Mouse (Mus musculus): ENCODE results near the gene Nop2. TPM values are rescaled to one million over a fixed set of nuclear protein-coding genes. Genes with fewer than 3 reads are reported as not detected.

Gene Nop2
- total RNA-seq, 2 experiments from 2014 or later = 28.8 to 32.3 TPM

DNA sequence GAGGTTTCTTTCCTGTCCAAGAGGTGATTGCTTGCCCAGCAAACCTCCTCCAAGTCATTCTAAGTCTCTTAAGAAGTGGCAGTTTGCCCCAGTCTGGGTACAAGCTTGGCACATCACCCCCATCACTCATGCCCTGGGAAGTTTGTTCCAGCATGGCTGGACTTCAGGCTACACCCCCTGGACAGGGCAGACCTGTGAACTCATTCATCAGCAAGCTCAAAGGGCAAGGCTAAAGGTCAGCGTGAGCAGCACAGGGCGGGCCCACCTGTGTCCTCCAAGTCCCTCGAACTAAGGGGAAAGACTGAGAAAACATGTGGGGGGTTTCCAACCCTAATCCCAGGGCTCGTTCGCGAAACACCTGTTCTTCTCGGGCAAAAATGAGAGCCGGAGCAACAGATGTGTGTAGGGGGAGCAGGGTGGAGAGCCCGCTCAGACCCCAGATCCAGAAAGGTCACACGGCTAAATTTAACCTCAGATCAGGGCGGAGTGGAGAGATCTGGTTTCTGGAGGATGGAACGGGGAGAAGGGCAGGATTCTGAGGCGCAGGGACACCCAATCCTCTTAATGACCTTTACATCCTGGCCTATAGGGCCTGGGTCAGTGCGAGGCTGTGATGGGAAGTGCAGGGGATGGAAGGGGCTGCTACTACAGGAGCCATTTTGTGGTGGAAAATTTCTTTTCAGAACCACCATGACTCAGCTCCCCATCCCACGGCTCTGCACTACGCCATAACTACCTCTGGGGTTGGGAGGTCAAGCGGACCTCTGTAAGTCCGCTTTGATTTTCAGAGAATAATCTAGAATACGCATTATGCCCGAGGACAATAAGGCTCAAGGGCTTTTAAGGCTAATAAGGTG is 32.3 kb downstream of the Nop2 start:
- no peak for DNase-seq (ENCODE audit: low spot score in 2 of 2)
- intact Hi-C loops (cut with DNase I) = no loop called here

DNA sequence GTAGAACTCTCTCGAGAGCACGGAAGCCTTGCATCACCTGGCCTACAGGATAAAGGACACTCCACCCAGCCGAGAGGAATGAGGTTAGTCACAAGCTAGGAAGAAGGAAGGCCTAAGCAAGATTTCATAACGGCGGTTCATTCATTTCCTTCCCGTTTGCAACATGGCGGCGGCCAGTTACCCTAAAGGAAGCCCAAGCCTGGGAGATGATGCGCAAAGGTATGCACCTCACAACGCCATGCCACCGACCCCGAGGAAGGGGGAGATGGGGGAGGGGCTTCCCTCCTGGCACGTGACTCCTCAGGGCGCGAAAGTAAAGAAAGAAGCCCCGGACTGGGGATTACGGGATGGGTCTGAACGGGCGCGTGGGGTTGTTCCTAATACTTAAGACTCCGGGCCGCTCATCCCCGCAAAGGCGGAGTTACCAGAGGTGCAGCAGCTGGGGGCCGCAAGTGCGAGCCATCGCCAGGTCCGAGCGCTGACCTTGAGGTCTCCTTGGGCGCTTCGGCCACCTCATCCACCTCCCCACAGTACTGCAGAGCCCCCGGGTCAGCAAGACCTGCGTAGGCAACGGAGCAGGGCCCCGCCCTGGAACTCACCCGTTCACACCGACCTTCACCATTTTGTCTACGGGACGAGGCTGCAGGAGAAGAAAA is 33.1 kb downstream of the Nop2 start:
- intact Hi-C loops (cut with DNase I) = no loop called here
- peak in 1 of 2 experiments; percentile 59 for DNase-seq (ENCODE audit: low spot score in 2 of 2)

DNA sequence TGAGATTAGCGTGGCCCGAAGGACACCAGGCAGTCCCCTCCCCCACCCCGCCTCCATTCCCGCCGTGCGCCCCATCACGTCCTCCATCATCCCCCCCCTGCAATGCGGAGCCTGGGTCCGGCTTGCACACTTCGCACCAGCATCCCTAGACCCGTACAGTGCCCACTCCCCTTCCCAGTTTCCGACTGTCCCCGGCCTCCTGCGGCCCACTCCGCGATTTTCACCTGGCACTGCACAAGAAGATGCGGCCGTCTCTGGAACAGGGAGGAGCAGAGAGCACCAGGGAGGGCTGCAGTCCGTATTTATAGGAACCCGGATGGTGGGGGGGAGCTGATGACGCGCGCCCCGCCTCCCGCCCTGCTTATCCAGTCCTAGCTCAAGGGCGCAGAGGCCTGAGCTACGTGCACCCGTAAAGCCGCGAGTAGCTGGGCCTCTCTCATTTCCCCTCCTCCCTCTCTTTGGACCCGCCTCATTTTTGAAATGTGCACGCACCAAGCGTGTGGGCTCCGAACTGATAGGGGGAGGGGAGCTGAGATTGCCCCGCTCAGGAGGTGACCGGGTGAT is 33.7 kb downstream of the Nop2 start:
- intact Hi-C loops (cut with DNase I) = no loop called here
- peak; percentile 97 to 99 for DNase-seq (ENCODE audit: low spot score in 2 of 2)

DNA sequence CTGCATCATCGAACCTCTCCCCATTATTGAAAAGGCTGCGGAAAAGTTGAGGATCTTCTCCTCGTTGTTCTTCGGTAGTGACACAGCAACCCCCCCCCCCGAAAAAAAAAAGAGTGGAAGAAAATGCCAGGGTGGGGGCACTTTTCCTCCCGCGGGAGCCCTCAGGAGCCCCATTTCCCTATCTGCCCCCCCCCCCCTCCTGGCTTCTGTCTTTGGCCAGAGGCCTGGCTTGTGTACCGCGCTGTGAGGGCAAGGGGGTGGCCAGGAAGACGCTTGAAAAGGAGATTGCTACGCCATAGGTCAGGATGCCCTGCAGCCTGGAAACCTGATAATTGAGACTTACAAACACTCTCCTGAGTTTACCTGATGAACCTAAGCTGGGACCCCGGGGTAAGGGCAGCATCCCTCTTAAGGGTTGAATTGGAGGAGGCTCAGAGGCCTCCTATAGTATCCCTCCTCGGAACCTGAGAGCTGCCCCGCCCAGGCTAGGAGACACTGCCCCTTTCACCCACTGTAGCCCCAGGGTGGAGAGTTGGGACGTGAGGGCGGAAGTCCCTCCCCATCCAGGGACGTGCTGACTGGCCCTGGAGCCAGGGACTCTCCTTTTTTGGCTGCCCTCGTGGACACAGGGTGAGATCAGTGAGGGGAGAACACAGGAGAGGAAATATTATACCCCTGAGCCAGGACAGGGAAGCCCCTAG is 34.5 kb downstream of the Nop2 start, which contains the start of gene Gapdh:
Gapdh (minus strand) TSS at position 417 of the 701 bp plus-strand sequence.
- DNase-seq (ENCODE audit: low spot score in 2 of 2) = no peak
- intact Hi-C loops (cut with DNase I) = no loop called here

DNA sequence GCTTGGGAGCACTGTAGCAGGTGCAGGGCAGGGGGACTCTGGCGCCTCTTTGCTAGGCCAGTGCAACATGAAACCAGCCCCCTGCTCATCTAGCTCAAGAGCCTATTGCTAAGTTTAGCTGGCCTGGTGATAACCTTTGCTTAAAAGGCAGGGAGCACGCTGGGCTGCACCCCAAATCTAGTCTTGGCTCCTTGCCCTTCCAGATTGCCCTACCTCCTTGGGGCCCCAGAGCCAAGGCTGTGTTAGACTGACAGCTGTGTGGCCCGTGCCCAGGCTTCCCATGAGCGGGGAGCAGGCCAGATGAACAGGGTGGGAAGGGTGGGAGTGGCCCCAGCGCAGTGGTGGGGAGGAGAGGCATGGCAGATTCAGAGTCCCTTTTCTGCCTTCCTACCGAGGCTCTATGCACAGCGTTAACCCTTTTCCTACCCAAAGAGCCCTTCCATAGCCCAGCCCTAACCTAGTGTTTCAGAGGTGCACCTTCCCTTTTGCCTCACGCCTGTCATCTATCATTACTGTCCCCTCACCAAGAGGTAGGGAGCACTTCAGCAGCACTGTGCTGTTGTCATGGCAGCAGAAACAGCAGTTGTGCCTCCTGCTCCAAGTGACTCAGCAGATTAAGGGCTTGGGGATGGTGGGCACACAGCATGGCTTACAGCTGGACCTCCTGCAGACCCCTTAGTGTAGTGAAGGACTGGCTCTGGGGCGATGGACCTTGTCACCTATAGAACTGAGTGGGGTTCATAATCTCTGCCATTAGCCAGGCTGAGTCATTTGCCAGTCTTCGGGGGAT is 35.3 kb downstream of the Nop2 start:
- intact Hi-C loops (cut with DNase I) = no loop called here
- DNase-seq (ENCODE audit: low spot score in 2 of 2) = peak in 1 of 2 experiments; percentile 71

DNA sequence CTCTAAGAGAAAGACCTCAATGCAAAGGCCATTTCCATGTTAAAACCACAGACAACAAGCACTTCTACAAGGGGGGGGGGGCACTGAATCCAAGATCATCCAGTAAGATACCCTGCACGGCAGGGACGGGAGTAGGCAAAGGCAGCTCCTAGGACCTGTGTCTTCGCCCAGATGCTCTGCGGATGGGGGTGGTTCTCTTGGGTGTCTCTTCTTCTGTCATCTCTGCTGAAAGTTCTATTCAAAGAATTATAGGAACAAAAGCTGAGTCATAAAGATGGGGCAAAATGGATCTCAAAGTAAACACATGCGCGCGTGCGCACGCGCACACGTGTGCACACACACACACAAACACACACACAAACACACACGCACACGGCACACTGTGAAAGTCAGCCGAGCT is 36.4 kb downstream of the Nop2 start:
- no peak for DNase-seq (ENCODE audit: low spot score in 2 of 2)
- intact Hi-C loops (cut with DNase I) = no loop called here

DNA sequence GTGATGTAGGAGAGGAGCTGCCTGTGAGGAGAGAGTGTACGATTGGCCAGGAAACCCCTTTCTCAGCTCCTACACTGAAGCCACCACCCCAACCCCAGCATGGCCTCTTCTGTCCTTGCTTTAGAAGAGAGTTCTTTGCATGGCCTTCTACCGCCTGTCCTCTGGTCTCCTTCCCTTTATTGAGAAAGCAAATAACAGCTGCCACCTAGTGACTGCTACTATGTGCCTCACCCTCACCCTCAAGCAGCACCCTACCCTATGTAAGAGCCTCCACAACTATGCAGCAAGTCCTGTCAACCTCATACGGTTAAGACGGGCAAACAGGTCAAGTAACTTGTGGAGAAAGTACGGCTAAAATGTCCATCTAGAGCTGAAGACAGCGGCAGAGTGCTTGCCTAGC is 38.5 kb downstream of the Nop2 start:
- intact Hi-C loops (cut with DNase I) = no loop called here
- no peak for DNase-seq (ENCODE audit: low spot score in 2 of 2)

DNA sequence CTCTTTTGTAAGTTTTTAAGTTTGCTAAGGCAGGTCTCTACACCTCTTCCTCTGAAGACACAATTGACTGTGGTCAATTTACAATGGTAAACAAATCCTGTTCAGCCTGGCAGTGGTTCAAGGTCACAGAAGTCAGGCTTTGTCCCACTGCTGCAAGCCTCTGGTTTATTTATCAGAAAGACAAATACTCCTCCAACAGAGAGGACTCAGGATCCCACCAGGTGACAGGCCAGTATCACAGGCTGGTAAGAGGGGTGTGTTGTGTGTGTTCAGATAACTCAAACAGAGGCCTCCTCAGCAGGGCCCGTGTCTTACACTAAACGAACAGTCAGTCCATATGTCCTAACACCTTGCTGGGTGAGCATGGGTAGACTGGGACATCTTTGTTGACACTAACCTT is 40.8 kb downstream of the Nop2 start:
- intact Hi-C loops (cut with DNase I) = no loop called here
- DNase-seq (ENCODE audit: low spot score in 2 of 2) = no peak

DNA sequence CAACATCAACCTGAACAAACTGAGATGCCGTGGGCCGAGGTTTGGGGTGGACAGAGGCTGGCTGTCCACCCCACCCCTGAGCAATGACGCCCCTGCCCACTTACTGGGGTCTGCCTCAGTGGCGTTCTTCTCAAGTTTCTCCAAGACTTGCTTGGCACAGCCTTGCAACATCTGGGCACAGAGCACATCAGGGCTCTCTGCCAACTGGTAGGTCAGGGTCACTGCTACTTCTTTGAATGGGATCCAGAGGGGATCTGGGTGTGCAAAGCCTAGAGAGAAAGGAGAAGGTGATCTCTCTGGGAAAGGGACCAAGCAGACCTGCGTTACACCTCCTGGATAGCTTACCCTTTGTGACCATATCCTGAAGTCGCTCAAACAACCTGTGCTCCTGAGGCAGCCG is 41.5 kb downstream of the Nop2 start:
- DNase-seq (ENCODE audit: low spot score in 2 of 2) = no peak
- intact Hi-C loops (cut with DNase I) = no loop called here

DNA sequence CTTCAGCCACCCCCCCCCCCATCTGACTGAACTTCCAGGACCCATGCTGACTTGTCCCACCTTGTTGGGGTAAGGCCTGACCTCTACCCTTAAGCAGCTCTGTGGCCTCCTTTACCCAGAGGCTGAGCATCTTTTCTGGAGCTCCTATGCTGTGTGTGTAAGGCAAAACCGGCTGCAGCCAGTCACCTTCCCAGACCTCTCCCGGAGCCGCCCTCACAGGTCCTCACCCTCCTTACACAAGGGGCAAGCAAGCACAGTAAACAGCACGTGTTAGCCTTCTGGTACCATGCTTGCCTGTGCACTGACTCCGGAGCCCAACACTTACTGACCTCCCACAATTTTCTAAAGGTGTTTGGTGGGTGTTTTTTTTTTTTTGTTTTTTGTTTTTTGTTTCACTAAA is 43.8 kb downstream of the Nop2 start:
- DNase-seq (ENCODE audit: low spot score in 2 of 2) = no peak
- intact Hi-C loops (cut with DNase I) = no loop called here

DNA sequence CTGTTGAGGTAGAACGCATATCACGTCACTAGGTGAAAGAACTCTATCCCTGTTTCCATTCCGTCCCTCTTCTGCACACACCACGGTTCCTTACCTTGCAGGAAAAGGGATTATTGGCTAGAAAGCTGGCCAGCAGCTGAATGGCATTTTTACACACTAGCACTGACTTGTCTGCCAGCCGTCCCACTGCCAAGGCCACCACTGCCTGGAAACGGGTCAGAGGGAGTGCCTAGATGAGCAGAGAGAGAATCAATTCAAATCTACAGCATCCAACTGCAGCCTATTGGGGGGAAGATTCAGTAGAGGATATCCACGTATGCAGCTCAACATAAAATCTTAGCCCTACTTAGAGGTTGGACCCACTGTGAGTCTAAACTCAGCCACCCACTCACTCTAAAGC is 47.9 kb downstream of the Nop2 start:
- intact Hi-C loops (cut with DNase I) = no loop called here
- no peak for DNase-seq (ENCODE audit: low spot score in 2 of 2)

DNA sequence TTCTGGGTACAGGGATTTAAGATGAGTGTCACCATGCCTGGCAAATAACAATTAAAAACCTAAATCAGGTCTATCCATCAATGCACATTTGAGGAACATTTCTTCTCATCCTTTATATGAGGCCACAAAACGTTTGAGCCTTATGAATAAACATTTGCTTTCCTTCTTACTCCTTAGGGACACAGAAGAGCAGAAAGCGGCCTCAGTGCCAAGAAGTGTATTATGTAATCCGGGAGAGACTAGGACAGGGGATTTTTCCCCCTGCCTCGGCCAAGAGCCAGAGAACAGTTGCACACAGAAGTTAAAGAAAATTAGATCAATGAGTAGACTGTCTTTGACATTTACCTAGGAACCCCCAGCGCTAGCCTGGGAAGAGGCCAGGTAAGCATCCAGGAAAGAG is 50.4 kb downstream of the Nop2 start:
- intact Hi-C loops (cut with DNase I) = no loop called here
- no peak for DNase-seq (ENCODE audit: low spot score in 2 of 2)

DNA sequence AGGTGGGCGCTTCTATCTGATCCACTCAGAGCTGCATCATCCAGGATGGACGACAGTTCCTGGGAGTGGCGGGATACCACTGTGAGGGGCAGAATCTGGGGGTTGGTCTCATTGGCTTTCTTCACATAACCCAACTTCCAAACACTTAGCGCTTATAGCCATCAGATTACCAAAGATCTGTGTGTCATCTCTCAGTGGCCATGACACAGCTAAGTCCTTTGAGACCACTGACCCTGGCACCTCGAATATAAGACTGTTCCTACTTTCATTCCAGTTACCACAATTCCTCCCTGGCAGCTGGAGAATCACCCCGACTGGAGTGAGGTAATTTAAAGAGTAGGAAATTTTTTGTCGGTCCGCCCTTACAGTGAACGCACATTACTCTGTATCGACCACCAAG is 54.5 kb downstream of the Nop2 start:
- intact Hi-C loops (cut with DNase I) = no loop called here
- DNase-seq (ENCODE audit: low spot score in 2 of 2) = no peak

DNA sequence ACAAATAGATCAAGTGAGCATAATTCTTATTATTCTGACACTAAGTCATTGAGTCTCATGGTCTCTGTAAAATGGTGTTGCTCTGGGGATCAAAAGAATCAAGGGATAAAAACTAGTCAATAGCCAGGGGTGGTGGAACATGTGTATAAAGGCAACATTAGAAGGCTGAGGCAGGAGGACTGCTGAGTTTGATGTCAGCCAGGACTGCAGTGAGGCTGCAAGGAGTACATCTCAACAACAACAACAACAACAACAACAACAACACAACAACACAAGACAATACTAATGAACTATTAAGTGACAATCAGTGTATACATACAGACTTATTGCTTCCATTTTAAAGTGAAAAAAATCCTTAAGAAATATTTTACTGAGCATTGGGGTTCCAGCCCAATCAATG is 59.1 kb downstream of the Nop2 start:
- no peak for DNase-seq (ENCODE audit: low spot score in 2 of 2)
- intact Hi-C loops (cut with DNase I) = no loop called here

DNA sequence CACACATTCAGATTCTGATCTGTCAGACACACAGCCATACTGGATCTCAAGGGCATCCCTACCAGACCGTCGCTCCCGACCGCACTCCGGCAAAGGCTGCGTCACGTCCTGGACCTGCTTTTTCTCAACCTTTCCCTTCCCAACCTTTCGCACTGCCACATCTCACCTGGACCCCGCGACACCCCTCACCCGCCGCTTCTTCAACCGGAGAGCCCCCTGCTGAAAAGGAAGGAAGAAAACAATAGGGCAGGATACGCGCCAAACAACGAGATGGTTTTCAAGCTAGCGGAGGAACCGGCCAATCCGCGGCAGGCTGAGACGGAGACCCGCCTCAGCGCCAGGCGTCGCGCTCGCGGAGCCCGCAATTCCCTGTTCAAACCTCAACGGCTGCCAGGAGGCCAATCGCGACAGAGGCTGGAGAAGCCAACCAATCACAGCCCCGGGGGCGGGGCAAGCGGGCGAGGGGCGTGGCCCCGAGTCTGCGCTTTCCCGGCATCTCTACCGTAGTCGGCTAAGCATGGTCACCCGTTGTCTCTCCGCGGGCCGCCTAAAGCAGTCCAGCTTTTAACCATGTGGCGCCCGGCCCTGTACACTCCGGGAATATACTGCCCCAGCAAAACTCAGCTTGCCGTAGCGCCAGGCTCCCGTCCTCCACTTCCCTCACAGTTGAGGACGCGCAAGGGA is 59.8 kb downstream of the Nop2 start, which contains the start of the genes Ncapd2 and Mrpl51:
Ncapd2 (minus strand) TSS at position 370 of the 684 bp plus-strand sequence.
Mrpl51 (plus strand) TSS at position 470 of the 684 bp plus-strand sequence.
- peak; percentile 99 for DNase-seq (ENCODE audit: low spot score in 2 of 2)
- intact Hi-C loops (cut with DNase I) = no loop called here

DNA sequence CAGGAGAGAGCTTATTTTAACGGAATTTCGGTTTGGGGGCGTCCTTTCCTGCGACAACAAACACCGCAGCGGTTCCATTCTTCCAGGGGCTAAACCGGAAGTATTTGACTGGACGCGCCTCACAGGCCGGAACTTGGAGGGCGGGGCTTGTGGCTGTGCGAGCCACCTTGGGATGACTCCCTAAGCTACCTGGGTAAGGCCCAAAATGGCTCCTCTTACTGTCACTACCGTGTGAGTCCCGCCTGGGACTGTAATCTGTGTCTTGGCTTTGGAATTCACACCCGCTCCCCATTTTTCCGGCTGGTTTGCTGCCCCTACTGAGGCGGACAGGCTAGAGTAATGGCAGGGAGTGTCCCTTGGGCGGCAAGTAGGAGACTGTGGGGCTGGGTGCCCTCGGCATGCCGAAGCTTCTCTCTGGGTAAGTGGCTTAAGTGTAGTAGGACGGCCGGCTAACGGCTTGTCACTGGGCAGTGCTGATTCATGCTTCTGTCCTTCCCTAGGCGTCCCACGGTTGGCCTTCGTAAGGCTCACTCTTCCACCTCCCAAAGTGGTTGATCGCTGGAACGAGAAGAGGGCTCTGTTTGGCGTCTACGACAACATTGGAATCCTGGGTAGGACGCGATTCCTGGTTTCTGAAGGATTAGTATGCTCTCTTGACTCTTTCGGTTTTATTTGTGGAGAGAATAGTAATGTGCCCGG is 60.5 kb downstream of the Nop2 start:
- intact Hi-C loops (cut with DNase I) = no loop called here
- peak; percentile 90 to 93 for DNase-seq (ENCODE audit: low spot score in 2 of 2)

DNA sequence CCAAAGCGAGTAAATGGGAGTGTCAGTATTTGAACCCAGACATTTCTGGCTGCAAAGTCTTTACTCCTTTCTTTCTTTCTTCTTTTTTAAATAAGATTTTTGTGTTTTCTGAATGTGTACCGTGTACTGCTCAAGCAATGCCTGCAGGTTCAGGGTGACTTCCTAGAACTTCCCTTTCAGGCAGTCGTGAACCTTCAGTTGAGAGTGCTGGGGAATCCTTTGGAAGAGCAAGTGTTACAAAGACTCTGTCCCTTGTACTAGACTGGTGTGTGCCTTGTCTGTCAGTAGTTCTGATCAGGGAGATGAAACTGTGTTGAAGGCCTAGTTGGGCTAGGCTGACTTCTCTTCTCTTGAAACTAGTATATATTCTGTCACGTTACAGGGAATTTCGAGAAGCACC is 61.1 kb downstream of the Nop2 start:
- DNase-seq (ENCODE audit: low spot score in 2 of 2) = no peak
- intact Hi-C loops (cut with DNase I) = no loop called here

DNA sequence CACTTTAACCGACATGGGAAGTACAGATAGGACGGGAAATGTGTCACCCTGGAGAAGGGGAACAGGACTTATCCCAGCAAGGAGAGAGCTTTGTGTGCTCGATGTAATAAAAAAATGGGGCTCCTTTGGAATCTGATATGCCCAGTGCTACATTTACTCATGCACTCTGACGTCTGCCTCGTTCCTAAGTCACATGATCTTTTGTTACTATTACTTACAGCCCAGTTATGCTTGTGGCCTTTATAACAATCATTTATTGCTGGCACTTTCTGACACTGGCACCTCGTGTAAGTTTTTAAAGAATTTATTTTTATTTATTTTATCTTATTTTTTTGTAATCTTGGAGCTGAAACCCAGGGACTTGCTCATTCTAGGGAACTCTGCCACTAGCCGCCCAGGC is 61.7 kb downstream of the Nop2 start:
- intact Hi-C loops (cut with DNase I) = no loop called here
- DNase-seq (ENCODE audit: low spot score in 2 of 2) = no peak
